Mouse (Mus musculus) ES-Bruce4 (cell line): ENCODE results near the gene Copz1. TPM values are rescaled to one million over a fixed set of nuclear protein-coding genes. Genes with fewer than 3 reads are reported as not detected.

Source experiments
- H3K27ac ChIP-seq: 2 replicates; pipeline ENCODE4 v1.5.1; 2012; ENCODE audit warnings: low read length, inconsistent platforms; ENCODE audit not compliant: insufficient read depth
- H3K27me3 ChIP-seq: 2 replicates; pipeline ENCODE4 v1.6.1; 2012; ENCODE audit warnings: mild to moderate bottlenecking, low read length, inconsistent platforms; ENCODE audit not compliant: control insufficient read depth, poor library complexity, insufficient read depth, severe bottlenecking
- H3K36me3 ChIP-seq: 2 replicates; pipeline ENCODE4 v1.6.1; 2012; ENCODE audit warnings: inconsistent platforms, mild to moderate bottlenecking, low read length, moderate library complexity; ENCODE audit not compliant: control insufficient read depth, poor library complexity, insufficient read depth, severe bottlenecking
- H3K4me1 ChIP-seq: one replicate; pipeline ENCODE4 v1.8.1; 2011; ENCODE audit warnings: low read length; ENCODE audit not compliant: control insufficient read depth, insufficient read depth
- H3K4me3 ChIP-seq: 2 replicates; pipeline ENCODE4 v1.5.1; 2011; ENCODE audit warnings: low read depth, mild to moderate bottlenecking, low read length
- H3K9ac ChIP-seq: 2 replicates; pipeline ENCODE4 v1.6.1; 2012; ENCODE audit warnings: low read depth, mild to moderate bottlenecking, inconsistent platforms; ENCODE audit not compliant: poor library complexity, severe bottlenecking
- H3K9me3 ChIP-seq: replicated peaks from 2 replicates; pipeline ENCODE4 v1.6.1; 2012; ENCODE audit warnings: mild to moderate bottlenecking, low read length, inconsistent platforms; ENCODE audit not compliant: control insufficient read depth, poor library complexity, insufficient read depth, severe bottlenecking
- CTCF ChIP-seq: IDR thresholded peaks from one replicate; pipeline ENCODE4 v1.8.1; 2011; ENCODE audit warnings: low read depth, low read length
- EP300 ChIP-seq: IDR thresholded peaks from 2 replicates; pipeline ENCODE4 v1.6.1; 2011; ENCODE audit warnings: low read depth, low read length; ENCODE audit not compliant: insufficient read depth
- POLR2A ChIP-seq: IDR thresholded peaks from one replicate; pipeline ENCODE4 v1.8.1; 2011; ENCODE audit warnings: low read length; ENCODE audit not compliant: insufficient read depth
- polyA plus RNA-seq: library from polyadenylated mRNA; stranded (reverse); fragments of >200 nt; gene quantifications from 2 replicates; pipeline ENCODE4 v1.2.4, GENCODE M21; 2011; ENCODE audit warnings: low read depth; ENCODE audit not compliant: missing spikeins, insufficient read depth, insufficient read length

Gene Copz1
- polyA plus RNA-seq, 1 experiment, result 140 TPM

- no peak overlapping the region for H3K9ac ChIP-seq
- peaks cover 6% of the 10 kb centered on the region for H3K4me1 ChIP-seq
- no peak overlapping the region for H3K27ac ChIP-seq
- H3K27me3 ChIP-seq, result no peaks in the 10 kb centered on the region
- H3K36me3 ChIP-seq, result peaks cover 3% of the 10 kb centered on the region; the same call in 1 of the 2 replicates
- peak overlapping the region; percentile 2; the same call in 1 of the 2 replicates for H3K4me3 ChIP-seq
- TF ChIP-seq CTCF (no peak), EP300 (no peak), POLR2A (no peak)
- H3K9me3 ChIP-seq, result no peaks in the 10 kb centered on the region
Measured at GRCm38 (mm10) chr15:103300067-103300471, 27.6 kb downstream of the Copz1 start.

DNA sequence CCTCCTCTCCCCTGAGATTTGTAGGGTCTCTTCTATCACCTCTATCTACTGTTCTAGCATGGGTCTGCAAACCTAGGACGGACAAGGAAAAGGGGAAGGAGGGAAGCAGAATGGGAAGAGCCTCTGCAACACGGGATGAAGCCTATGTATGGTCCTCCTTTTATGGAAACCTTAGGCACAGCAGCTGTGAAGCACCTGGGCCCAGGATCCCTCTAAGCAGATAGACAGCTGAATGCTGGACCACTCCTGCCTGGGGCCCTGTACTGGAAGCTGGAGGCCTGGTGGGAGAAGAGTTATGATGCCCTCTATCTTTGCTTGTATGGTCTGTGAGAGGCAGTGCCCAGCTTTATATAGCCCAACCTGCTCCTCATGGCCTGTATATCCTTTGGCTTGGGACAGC lies 28.0 kb downstream of the Copz1 start:
- H3K27me3 ChIP-seq, result no peaks in the 10 kb centered on the region
- H3K27ac ChIP-seq, result no peak overlapping the region
- peaks cover 3% of the 10 kb centered on the region; the same call in 1 of the 2 replicates for H3K36me3 ChIP-seq
- no peak overlapping the region for H3K9ac ChIP-seq
- TF ChIP-seq CTCF (no peak), EP300 (no peak), POLR2A (no peak)
- H3K9me3 ChIP-seq, result no peaks in the 10 kb centered on the region
- peaks cover 4% of the 10 kb centered on the region for H3K4me1 ChIP-seq
- no peak overlapping the region for H3K4me3 ChIP-seq

GRCm38 (mm10) chr15:103301046-103301445 lies 28.5 kb downstream of the Copz1 start:
- no peak overlapping the region for H3K4me3 ChIP-seq

DNA sequence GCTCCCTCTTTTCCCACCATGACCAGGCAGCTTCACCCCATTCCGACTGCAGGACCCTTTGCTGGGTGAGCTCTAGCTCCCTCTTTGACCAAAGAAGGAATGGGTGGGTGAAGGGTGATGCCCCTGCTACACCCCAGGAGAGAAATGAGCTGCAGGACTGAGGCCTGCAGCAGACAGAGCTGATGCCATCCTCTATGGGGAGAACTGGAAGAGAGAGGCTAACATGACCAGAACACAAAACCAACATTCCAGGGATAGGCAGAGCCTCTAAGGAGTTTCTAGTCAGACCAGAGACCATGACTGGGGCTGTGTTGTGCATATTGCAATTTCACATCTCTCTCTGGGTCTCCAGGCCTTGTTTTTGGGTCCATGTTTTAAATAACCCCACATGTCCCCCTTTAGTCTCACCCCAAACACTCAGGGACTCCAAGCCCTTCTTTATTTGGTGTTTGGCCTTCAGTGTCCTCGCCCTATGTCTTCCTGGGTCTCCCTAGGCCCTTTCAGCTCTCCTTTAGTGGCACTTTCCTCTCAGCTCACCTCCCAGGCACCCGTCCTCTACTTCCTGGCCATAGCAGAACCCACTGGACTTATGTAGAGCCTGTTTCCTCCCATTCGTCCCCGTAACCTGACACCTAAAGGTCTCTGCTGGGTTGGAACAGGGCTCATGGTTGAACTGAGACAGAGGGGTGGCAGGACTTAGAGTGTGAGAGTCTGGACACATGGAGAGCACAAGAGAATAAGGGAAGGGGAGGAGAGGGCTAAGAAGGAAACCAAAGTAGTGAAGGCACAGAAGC lies 29.2 kb downstream of the Copz1 start:
- Histone ChIP-seq H3K36me3 (peaks cover 3% of the 10 kb centered on the region; the same call in 1 of the 2 replicates), H3K9ac (no peak overlapping the region), H3K9me3 (no peaks in the 10 kb centered on the region), H3K27ac (no peak overlapping the region), H3K4me1 (peaks cover 2% of the 10 kb centered on the region), H3K27me3 (no peaks in the 10 kb centered on the region), H3K4me3 (no peak overlapping the region)
- TF ChIP-seq CTCF (no peak), POLR2A (no peak), EP300 (no peak)

More at GRCm38 (mm10) chr15:103301046-103301445, 28.5 kb downstream of the Copz1 start:
- H3K27ac ChIP-seq, result no peak overlapping the region
- H3K9me3 ChIP-seq, result no peaks in the 10 kb centered on the region
- peaks cover 2% of the 10 kb centered on the region for H3K4me1 ChIP-seq
- no peak for TF ChIP-seq POLR2A
- TF ChIP-seq EP300, result no peak
- TF ChIP-seq CTCF, result no peak
- no peak overlapping the region for H3K9ac ChIP-seq
- H3K36me3 ChIP-seq, result peaks cover 3% of the 10 kb centered on the region; the same call in 1 of the 2 replicates
- H3K27me3 ChIP-seq, result no peaks in the 10 kb centered on the region

GRCm38 (mm10) chr15:103302341-103303021 lies 30.0 kb downstream of the Copz1 start:
- Histone ChIP-seq H3K9me3 (no peaks in the 10 kb centered on the region), H3K27me3 (no peaks in the 10 kb centered on the region), H3K4me1 (peaks cover 3% of the 10 kb centered on the region), H3K27ac (no peak overlapping the region), H3K4me3 (no peak overlapping the region), H3K9ac (no peak overlapping the region), H3K36me3 (no peaks in the 10 kb centered on the region)
- TF ChIP-seq CTCF (no peak), EP300 (no peak), POLR2A (no peak)
